Mouse (Mus musculus): ENCODE results near the gene Agrp.

Gene Agrp

GRCm38 (mm10) chr8:105636963-105637510, at the start of gene Agrp:
Gene Agrp, minus strand, starts transcription at chr8:105637393.
- DNase-seq = peak; percentile 74

GRCm38 (mm10) chr8:105686551-105686950, 49.4 kb upstream of the Agrp start:
- no peak for DNase-seq

GRCm38 (mm10) chr8:105685796-105686308, 48.7 kb upstream of the Agrp start, which contains the start of gene Carmil2:
Gene Carmil2, plus strand, starts transcription at chr8:105686274.
- peak; percentile 55 for DNase-seq

GRCm38 (mm10) chr8:105685325-105685724, 48.1 kb upstream of the Agrp start:
- DNase-seq = no peak

- no peak for DNase-seq
Observed at GRCm38 (mm10) chr8:105677891-105678290, 40.7 kb upstream of the Agrp start.

- peak; percentile 58 for DNase-seq
Observed at GRCm38 (mm10) chr8:105661167-105661566, 24.0 kb upstream of the Agrp start.

GRCm38 (mm10) chr8:105657641-105658040, 20.4 kb upstream of the Agrp start:
- DNase-seq = no peak

GRCm38 (mm10) chr8:105648929-105649328, 11.7 kb upstream of the Agrp start:
- DNase-seq = no peak

- no peak for DNase-seq
Observed at GRCm38 (mm10) chr8:105645205-105645604, 8.0 kb upstream of the Agrp start.

- DNase-seq = no peak
Observed at GRCm38 (mm10) chr8:105640511-105640910, 3.3 kb upstream of the Agrp start.

- no peak for DNase-seq
Observed at GRCm38 (mm10) chr8:105639835-105640234, 2.6 kb upstream of the Agrp start.

GRCm38 (mm10) chr8:105638510-105638909, 1.3 kb upstream of the Agrp start:
- no peak for DNase-seq

GRCm38 (mm10) chr8:105637601-105638041, 428 bp upstream of the Agrp start:
- DNase-seq = no peak

- DNase-seq = peak; percentile 94
Observed at GRCm38 (mm10) chr8:105636018-105636962, 903 bp downstream of the Agrp start, which contains the start of gene Ctcf. Gene Ctcf, plus strand, starts transcription at chr8:105636568.

- DNase-seq = peak; percentile 76
Observed at GRCm38 (mm10) chr8:105635481-105635880, 1.7 kb downstream of the Agrp start.

GRCm38 (mm10) chr8:105634771-105635458, 2.3 kb downstream of the Agrp start:
- no peak for DNase-seq

GRCm38 (mm10) chr8:105629337-105629736, 7.9 kb downstream of the Agrp start:
- DNase-seq = no peak

- no peak for DNase-seq
Observed at GRCm38 (mm10) chr8:105626086-105626485, 11.1 kb downstream of the Agrp start.

GRCm38 (mm10) chr8:105624831-105625230, 12.4 kb downstream of the Agrp start:
- no peak for DNase-seq

GRCm38 (mm10) chr8:105624401-105624800, 12.8 kb downstream of the Agrp start:
- DNase-seq = no peak

GRCm38 (mm10) chr8:105623679-105624245, 13.4 kb downstream of the Agrp start:
- DNase-seq = no peak

GRCm38 (mm10) chr8:105623118-105623517, 14.1 kb downstream of the Agrp start:
- no peak for DNase-seq

GRCm38 (mm10) chr8:105622421-105622920, 14.7 kb downstream of the Agrp start:
- DNase-seq = peak; percentile 94
